Mouse (Mus musculus) urinary bladder, postnatal 14 days (tissue): ENCODE data around the gene Krtap11-1.

Experiments used
- DNase-seq: peaks from one replicate; pipeline ENCODE4 v3.0.0; 2021; ENCODE audit warnings: low spot score

Gene Krtap11-1

DNA sequence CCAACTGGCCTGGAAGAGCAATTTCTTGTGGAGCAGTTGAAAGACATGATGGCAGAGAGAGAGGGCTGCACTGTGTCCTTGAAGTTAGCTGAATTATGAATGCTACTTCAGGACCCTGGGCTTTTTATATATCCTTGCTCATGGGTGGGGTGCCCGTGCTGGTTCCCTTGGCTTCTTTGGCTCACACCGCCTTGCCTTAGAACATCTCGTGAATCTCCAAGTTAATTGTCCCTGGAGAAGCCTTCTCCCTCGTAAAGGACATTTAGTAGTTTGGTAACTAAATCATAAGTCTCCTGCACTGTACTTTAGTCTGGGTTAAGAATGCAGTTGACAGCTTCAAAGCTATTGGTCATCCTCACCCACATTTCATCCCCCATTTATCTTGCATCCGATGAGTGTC, at the start of gene Krtap11-1:
Krtap11-1 (minus strand) TSS at position 101 of the 400 bp plus-strand sequence.
- no peak for DNase-seq

DNA sequence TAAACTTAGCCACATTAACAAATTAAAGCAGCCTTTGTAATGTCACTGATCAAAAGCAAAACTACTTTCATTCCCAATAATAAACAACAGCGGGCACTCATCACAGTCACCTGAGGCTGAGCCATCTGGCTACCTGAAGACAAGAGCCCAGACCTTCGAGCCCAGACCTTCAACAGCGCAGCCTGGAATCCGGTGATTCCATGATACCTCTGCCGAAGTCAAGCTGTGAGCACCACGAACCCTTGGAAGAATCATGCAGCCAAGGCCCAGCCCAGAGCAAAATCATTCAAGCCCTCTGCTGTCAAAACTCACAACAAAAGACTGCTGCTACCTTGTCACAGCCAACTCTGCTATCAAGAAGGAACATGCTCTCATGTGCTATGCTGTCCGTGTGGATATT, 47.2 kb upstream of the Krtap11-1 start:
- DNase-seq = no peak

DNA sequence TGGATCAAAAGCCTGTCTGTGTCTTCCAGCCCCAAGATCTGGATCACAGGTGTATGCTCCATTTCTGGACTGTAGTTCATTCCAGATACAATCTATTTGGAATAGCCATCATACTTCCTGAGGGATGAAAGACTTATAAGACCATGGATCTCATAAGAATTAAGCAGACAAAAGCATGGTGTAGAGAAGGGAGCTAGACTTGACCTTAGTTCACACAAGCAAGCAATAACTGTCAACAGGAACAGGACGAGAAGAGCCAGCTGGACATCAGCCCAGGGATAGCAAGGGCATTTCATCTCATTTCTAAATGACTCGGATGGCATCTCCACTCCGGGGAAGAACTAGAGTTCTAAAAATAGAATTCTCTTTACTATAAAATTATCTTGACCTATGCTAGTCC, 46.3 kb upstream of the Krtap11-1 start:
- DNase-seq = no peak

DNA sequence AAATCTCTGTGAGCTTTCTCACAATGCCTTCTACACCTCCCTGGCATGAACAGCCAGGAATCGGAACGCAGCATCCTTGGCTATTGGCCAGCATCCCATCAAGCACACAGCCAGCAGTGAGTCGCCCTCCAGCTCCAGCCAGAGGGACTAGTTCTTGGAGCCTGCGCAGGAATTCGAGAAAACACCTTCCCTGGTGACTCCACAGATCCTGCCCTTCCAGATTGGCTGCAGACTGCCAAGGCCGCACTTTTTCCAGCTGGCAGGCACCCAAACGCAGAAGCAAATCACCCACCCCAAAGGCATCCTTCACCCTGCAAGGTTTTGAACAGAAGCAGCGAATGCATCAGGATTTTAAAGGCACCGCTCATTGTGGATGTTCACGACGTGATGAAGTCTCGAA, 42.7 kb upstream of the Krtap11-1 start:
- no peak for DNase-seq

DNA sequence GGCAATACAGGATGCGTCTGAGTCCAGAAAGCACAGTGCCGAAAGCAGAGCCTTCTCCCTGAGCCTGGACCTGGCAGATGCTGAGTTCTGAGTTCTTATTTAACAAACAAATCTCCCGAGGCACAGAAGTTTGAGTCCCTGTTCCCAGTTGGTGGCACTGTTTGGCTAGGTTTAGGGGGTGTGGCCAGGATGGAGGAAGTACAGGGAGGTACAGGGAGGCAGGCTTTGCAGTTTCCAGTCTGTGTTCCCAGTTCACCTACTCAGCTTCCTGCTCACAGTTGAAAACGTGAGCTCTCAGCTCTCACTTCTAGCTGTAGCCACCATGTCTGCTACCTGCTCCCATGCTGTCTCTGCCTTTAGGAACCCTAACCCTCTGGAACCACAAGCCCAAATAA, 37.8 kb upstream of the Krtap11-1 start:
- no peak for DNase-seq

DNA sequence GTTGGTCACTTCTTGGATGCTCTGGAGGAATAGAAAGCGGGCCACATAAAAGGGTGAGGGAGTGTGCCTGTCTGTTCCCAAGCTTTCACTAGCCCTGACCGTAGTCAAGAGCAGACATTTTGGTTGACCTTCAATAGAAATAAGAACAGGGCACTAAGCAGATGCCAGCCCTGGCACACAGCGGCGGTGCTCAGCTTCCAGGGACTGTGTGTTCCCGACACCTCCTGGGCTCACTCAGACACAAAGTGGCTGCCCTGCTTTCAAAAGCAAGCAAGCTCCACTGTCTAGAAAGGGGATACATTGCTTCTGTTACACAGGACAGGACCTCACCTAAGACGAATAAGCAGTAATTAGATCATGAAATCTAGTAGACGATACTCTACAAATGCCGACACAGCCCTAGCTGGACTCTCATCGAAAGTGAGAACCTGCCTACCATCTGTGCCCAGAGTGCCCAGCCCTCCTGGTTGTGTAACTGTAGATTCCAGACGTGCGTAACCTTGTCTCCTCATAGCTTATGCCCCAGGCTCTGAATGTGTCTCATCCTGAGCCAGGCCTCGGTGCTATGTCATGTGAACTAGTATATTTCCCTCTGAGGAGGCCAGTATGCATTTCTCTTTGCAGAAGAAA, 37.3 kb upstream of the Krtap11-1 start:
- no peak for DNase-seq

DNA sequence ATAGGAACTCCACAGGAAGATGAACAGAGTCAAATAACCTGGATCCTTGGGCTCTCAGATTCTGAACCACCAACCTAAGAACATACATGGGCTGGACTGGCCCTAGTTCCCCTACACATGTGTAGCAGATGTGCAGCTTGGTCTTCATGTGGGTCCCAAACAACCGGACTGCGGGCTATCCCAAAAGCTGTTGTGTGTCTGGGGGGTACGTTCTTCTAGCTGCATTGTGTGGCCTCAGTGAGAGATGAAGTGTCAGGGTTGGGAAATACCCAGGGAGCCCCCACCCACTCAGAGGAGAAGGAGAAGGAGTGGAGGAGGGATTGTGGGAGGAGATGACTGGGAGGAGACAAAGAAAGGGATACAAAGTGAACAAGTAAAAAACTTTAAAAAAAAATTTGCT, 36.0 kb upstream of the Krtap11-1 start:
- no peak for DNase-seq

DNA sequence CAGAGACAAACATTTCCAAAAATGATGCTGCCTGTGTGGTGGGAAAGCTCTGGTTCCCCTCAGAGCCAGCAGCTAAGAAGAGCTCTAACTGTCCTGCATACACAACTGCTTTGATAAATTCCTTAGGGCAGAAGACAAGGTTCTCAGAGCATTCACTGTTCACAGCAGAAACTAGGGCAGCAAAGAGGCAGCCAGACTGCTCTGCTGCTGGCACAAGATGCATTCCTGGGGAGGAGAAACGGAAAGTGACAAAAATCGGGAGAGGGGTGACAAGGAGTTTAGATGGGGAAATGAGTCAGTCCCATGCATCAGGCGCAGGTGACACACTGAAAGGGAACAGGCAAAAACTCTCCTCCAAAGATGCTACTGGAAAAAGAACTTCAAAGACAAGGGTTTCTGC, 16.2 kb upstream of the Krtap11-1 start:
- no peak for DNase-seq

DNA sequence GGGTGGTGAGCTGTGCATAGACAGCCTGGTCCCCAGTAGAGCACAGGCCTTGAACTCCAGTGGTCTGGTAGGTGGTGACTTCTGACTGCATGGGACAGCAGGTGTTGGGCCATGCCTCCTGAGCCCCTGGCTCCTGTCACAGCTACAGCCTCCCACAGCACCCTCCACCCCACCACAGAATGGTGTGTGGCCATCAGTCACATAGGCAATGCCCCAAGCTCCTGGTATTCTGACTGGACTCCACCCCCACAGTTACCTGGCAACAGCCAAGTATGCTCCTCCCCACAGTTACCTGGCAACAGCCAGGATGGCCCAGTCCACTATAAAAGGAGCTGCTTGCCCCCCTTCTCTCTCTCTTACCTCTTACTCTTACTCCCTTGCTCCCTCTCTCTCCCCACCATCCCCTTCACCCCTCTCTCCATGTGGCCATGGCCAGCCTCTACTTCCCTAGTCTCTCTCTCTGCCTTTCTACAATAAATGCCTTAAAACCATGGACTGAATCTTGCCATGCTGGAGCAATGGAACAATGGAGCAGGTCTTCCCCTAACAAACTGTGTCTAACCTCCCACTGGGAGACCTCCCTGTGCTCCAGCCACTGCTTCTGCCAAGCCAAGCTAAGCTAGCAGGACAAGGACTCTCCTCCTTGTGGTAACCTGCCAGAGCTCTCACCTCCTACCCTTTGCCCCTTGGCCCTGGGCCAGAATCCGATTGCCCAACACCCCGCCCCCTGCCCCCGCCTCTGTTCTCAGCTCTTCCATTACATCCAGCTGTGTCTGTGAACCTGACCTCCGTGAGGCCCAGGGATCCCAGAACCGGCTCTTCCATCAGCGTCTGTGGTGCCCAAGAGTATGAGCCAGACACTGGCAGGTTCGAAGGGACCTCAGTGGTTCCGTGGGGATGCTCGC, 14.9 kb upstream of the Krtap11-1 start:
- DNase-seq = no peak

DNA sequence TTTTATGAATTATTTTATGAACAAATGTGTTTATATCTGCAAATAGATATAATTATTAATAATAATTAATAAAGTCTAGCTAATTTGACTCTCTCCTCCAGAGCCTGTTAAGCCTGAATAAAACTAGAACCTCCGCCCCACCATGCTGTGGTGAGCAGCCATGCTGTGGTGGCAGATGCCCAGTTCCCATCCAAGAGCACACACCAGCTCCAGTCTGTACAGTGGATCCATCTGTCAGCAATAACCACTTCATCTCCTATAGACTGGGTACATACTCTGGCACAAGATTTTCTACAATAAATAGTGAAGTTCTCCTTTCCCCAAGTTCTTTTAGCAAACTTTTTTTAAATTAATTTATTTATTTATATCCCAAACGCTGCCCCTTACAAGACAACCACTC, 10.7 kb upstream of the Krtap11-1 start:
- DNase-seq = no peak

DNA sequence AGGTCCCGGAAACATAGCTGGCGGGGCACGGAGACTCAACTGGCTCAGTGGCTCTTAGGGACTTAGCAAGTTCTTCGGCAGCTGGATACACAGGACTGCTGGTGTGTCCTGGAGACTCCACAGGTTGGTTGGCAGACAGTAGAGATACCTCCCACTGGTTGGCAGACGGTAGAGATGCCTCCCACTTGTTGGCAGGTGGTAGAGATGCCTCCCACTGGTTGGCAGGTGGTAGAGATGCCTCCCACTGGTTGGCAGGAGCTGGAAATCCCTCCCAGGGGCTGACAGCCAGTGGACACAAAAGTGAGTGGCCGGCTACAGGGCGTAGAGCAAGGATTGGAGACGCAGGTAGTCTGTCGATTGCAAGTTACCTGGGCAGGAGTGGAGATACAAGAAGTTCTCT, 467 bp downstream of the Krtap11-1 start:
- no peak for DNase-seq

DNA sequence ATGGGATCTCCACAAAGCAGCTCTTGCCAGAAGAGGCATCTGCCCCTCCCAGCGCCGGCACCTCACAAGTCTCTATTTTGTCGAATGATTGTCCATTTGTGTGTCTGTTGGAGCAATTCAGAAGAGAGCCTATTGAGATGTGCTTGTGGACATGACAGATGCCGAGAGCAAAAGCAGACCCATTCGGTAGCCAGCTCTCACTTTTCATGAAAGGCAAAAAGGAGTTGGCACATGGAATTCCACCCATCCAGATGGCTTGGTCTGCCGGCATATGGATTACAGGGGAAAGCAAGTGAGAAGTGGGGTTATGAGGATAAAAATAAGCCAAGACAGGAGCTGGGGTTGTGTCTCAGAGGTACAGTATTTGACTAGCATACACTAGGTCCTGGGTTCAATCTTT, 1.8 kb downstream of the Krtap11-1 start:
- no peak for DNase-seq

DNA sequence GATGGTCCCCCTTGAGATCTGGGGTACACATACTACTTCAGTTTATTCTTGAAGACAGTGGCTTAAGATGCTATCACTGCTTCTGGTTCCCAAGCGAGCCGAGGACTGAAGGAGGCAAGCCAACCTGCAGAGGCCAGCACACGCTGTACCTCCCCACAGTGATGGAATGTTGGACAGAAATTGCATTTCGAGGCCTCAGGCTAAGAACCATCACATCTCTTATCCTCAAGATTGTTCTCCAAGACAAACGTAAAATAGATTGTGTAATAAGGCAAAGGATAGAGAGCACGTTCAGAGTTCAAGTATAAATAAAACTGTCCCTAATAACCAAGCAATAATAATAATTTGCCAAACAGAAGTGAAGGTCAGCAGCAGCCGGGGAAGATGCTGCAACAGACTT, 2.8 kb downstream of the Krtap11-1 start:
- DNase-seq = no peak

DNA sequence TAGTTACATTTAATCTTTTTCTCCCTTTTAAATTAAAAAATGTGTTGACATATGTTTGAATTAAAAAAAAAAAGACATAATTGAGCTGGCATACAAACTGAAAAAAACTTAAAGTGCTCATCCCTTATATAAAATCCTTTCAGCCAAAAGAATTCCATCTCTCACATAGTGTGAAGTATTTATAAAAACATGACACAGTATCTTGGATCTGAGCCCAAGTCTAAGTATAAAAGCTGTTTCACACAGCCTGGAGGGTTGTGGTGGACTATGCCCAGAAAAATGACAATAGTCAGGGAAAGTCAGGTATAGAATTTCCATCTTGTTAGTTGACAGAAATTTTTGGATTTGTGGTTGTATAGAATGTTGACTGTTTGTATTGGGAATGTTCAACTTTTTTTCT, 20.7 kb downstream of the Krtap11-1 start:
- DNase-seq = no peak

DNA sequence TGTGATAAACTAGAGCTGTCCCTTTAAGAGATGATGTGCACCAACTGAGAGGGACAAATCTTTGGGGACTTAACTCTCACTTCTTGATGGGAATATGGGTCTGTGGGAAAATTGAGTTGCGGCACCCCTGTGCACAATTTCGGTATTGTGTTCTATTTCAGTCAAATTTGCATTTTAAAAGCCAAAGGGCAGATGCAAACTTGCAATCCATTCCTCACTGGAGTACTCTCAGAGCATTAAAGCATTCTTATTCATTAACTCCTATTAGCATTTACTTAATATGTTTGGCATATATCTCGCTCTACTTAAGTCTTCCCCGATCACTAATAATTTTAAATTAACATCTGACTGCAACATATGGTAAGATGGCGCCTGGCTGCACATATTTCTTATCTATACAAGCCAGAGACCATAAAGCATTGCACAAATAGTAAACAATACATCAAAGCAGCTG, 32.9 kb downstream of the Krtap11-1 start:
- no peak for DNase-seq

DNA sequence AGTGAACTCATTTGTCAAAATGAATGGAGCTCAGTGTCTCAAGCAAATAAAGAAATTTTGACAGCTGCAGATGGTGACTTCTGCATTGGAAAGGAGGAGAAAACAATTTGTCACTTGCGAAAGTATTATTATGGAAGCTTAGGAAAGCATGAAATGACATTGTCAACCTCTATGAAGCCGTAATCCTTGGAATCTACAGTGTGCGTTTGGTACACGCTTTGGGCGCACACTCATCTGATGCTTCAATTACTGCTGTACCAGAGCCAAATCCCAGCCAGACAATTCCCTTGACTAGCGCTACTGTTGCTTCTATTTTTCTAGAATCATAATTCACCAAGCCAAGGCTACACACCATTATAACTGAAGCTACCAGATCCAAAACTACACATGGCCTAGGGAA, 33.6 kb downstream of the Krtap11-1 start:
- no peak for DNase-seq

DNA sequence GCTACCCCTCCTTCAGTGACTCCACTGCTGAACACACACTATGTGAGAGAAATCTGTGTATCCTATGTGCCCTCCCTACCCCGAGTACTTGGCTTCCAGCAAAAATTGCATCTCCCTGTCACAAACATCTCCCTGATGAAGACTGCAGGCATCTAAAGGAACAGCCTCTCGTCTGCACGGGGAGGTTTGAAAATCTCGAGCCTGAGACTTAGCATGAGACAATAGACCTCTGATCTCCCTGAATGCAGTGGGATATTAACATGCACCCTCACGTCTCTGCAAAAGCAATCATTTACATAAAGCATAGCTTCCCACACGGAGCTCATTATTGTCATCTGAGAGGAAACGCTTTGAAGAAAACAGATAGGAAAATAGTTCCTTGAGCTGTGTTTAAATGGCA, 40.4 kb downstream of the Krtap11-1 start:
- DNase-seq = no peak

DNA sequence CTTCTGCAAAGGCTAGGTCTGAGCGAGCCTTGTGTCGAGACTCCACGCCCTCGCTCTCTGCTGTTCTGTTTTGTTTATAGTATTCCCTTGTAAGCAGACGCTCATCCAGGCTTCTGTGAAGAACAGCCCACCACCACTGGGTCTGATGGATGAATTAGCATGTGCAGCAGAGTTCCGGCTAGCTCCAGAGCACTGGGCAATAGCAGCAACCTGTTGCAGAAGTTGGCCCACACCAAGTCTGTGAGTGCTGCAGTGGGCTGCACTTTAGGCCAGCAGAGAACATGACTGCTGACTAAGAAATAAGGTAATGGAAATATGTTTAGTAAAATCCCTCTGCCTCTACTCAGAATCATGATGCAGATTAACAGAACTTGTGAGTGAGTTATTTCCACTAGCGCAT, 41.1 kb downstream of the Krtap11-1 start:
- no peak for DNase-seq

DNA sequence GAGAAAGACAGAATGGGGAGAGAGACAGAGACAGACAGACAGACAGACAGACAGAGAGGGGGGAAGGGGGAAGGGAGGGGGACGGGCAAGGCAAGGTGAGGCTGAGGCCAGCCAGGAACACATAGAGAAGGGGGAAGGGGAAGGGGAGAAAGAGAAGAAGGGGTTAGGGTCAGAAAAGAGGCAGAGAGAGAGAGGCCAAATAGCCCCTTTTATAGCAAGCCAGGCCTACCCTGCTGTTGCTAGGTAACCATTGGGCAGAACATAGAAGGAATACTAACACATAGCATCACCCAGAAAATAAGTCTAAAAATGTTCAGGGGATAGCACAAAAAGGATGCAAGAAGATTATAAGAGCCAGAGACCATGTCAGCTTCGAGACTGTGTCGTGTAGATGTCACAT, 42.6 kb downstream of the Krtap11-1 start:
- no peak for DNase-seq

DNA sequence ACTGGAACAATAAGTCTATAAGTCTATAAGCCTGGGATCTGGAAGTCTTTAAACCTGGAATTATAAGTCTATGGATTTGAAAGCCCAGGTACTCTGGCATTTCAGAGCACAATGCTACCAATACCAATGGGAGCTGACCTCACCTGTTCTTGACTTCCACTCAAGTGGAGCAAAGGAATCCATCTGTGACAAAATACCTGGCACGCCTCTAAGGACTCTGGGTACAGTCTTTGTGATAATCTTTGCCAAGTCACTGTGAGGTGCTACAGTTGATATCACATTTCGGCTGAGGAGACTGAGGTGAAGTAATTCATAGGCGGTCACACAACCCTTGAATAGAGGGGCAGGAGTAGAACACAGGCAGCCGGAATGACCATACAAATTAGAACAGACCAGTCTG, 50.0 kb downstream of the Krtap11-1 start:
- no peak for DNase-seq

DNA sequence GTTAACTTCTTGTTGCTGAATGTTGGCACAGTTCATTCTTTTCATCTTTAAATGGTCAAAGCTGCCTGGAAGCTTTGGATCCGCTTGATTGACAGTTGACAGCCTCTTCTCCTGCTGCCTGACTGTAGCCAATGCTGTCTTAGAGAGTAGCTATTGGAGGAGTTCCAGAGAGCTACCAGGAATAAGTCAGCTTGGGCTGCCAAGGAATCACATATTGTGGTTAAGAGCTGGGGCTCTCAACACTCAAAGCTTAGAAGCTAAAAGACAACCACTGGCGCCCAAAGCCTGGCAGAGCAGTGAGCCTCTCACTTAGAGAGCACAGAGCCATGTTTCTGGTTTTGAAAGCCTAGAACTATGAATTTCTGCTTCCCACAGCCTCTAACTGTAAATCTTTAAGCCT, 50.4 kb downstream of the Krtap11-1 start:
- DNase-seq = no peak
